Mouse (Mus musculus): ENCODE data around the gene Hmg20b.

GRCm38 (mm10) chr10:81330007-81330406 lies 20.3 kb downstream of the Hmg20b start:
- TF ChIP-seq POLR2A (IDR thresholded peaks at IDR 0.05; ENCODE audit: borderline replicate concordance, extremely low read depth, insufficient read depth, insufficient read length, poor library complexity, severe bottlenecking), result no peak
- TF ChIP-seq CTCF (IDR thresholded peaks at IDR 0.05; ENCODE audit: borderline replicate concordance, extremely low read depth, insufficient read depth, insufficient read length), result no peak

Data from brain, embryonic 14.5 days (tissue).